Mouse (Mus musculus): ENCODE data around the gene Cabp2. TPM values are rescaled to one million over a fixed set of nuclear protein-coding genes. Genes with fewer than 3 reads are reported as not detected.
A peak's percentile ranks its signal among the peaks of the same experiment; 100 is the strongest.

Cabp2 gene
- total and polyA plus RNA-seq, 2 experiments from 2014 or later = not detected

- no peaks in the 10 kb centered on the region for H3K27me3 ChIP-seq (ENCODE audit: insufficient read depth, low read length)
- no peaks in the 10 kb centered on the region for H3K9me3 ChIP-seq (ENCODE audit: low read length)
- H3K4me3 ChIP-seq (ENCODE audit: low read length) = no peak overlapping the region
- ATAC-seq (0 out of 2 replicates have a peak, but pooled peaks have one; percentile 4), DNase-seq (ENCODE audit: low spot score) (no peak)
- no peak overlapping the region for H3K27ac ChIP-seq
- H3K36me3 ChIP-seq (ENCODE audit: insufficient read depth, low read length) = peaks cover 38% of the 10 kb centered on the region; the same call in 1 of the 2 replicates
- H3K4me2 ChIP-seq (ENCODE audit: low read depth, low read length) = no peak overlapping the region
- no peak overlapping the region for H3K9ac ChIP-seq (replicated peaks; ENCODE audit: low read length)
- no peaks in the 10 kb centered on the region for H3K4me1 ChIP-seq (ENCODE audit: insufficient read depth, low read length)
- 74% methylated on average over 5 of the region's 5 CpGs for WGBS
- TF ChIP-seq CTCF (IDR thresholded peaks at IDR 0.05; ENCODE audit: low read depth) = no peak
Observed at GRCm38 (mm10) chr19:4113806-4114230, 32.4 kb downstream of the Cabp2 start.

- WGBS = 86% methylated on average over 10 of the region's 10 CpGs
- TF ChIP-seq CTCF (IDR thresholded peaks at IDR 0.05; ENCODE audit: low read depth) = no peak
- no peak overlapping the region for H3K4me2 ChIP-seq (ENCODE audit: low read depth, low read length)
- no peak overlapping the region for H3K4me3 ChIP-seq (ENCODE audit: low read length)
- DNase-seq (ENCODE audit: low spot score) = no peak
- no peak overlapping the region for H3K9ac ChIP-seq (replicated peaks; ENCODE audit: low read length)
- peaks cover 33% of the 10 kb centered on the region; the same call in 1 of the 2 replicates for H3K36me3 ChIP-seq (ENCODE audit: insufficient read depth, low read length)
- H3K9me3 ChIP-seq (ENCODE audit: low read length) = no peaks in the 10 kb centered on the region
- H3K27me3 ChIP-seq (ENCODE audit: insufficient read depth, low read length) = no peaks in the 10 kb centered on the region
- H3K27ac ChIP-seq = no peak overlapping the region
- no peak for ATAC-seq
- no peaks in the 10 kb centered on the region for H3K4me1 ChIP-seq (ENCODE audit: insufficient read depth, low read length)
Observed at GRCm38 (mm10) chr19:4114551-4114950, 33.2 kb downstream of the Cabp2 start.

GRCm38 (mm10) chr19:4115144-4115543 lies 33.8 kb downstream of the Cabp2 start:
- H3K9me3 ChIP-seq (ENCODE audit: low read length) = no peaks in the 10 kb centered on the region
- H3K4me2 ChIP-seq (ENCODE audit: low read depth, low read length) = no peak overlapping the region
- no peaks in the 10 kb centered on the region for H3K27me3 ChIP-seq (ENCODE audit: insufficient read depth, low read length)
- ATAC-seq (no peak), DNase-seq (ENCODE audit: low spot score) (no peak)
- no peak for TF ChIP-seq CTCF (IDR thresholded peaks at IDR 0.05; ENCODE audit: low read depth)
- H3K9ac ChIP-seq (replicated peaks; ENCODE audit: low read length) = no peak overlapping the region
- WGBS = 95% methylated on average over 10 of the region's 10 CpGs
- H3K36me3 ChIP-seq (ENCODE audit: insufficient read depth, low read length) = peaks cover 31% of the 10 kb centered on the region; the same call in 1 of the 2 replicates
- H3K4me3 ChIP-seq (ENCODE audit: low read length) = no peak overlapping the region
- peaks cover under 1% of the 10 kb centered on the region; the same call in 1 of the 2 replicates for H3K4me1 ChIP-seq (ENCODE audit: insufficient read depth, low read length)
- no peak overlapping the region for H3K27ac ChIP-seq

GRCm38 (mm10) chr19:4115816-4116215 lies 34.4 kb downstream of the Cabp2 start:
- Histone ChIP-seq H3K9me3 (ENCODE audit: low read length) (no peaks in the 10 kb centered on the region), H3K4me2 (ENCODE audit: low read depth, low read length) (no peak overlapping the region), H3K4me1 (ENCODE audit: insufficient read depth, low read length) (peaks cover 7% of the 10 kb centered on the region), H3K9ac (replicated peaks; ENCODE audit: low read length) (no peak overlapping the region), H3K36me3 (ENCODE audit: insufficient read depth, low read length) (peaks cover 31% of the 10 kb centered on the region; the same call in 1 of the 2 replicates), H3K4me3 (ENCODE audit: low read length) (no peak overlapping the region), H3K27me3 (ENCODE audit: insufficient read depth, low read length) (no peaks in the 10 kb centered on the region), H3K27ac (no peak overlapping the region)
- ATAC-seq (no peak), DNase-seq (ENCODE audit: low spot score) (no peak)
- no peak for TF ChIP-seq CTCF (IDR thresholded peaks at IDR 0.05; ENCODE audit: low read depth)
- 75% methylated on average over 11 of the region's 11 CpGs for WGBS

GRCm38 (mm10) chr19:4117006-4117405 lies 35.6 kb downstream of the Cabp2 start:
- DNase-seq (ENCODE audit: low spot score) (no peak), ATAC-seq (no peak)
- Histone ChIP-seq H3K9ac (replicated peaks; ENCODE audit: low read length) (no peak overlapping the region), H3K4me1 (ENCODE audit: insufficient read depth, low read length) (peaks cover 8% of the 10 kb centered on the region), H3K9me3 (ENCODE audit: low read length) (no peaks in the 10 kb centered on the region), H3K27me3 (ENCODE audit: insufficient read depth, low read length) (no peaks in the 10 kb centered on the region), H3K36me3 (ENCODE audit: insufficient read depth, low read length) (peaks cover 26% of the 10 kb centered on the region; the same call in 1 of the 2 replicates), H3K4me2 (ENCODE audit: low read depth, low read length) (no peak overlapping the region), H3K4me3 (ENCODE audit: low read length) (no peak overlapping the region), H3K27ac (no peak overlapping the region)
- TF ChIP-seq CTCF (IDR thresholded peaks at IDR 0.05; ENCODE audit: low read depth) = no peak
- WGBS = over 99% methylated on average over 7 of the region's 7 CpGs

DNA sequence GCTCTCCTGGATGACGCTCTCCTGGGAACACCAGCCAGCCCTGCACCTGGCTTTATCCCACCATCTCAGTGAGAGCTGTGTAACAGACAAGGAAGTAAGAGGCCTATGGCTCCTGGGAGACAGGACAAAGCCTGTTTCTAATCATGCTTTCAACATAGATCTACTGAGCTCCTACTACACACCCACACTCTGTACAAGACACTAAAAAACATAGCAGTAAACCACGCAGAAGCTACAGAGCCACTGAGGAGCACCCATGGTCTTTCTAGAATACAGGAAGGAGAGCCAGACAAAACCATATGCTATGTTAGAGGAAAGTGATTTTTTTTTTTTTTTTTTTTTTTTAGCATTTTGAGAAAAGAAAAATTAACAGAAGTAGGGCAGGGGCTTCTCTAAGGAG lies 37.0 kb downstream of the Cabp2 start:
- no peak overlapping the region for H3K27ac ChIP-seq
- ATAC-seq = no peak
- H3K9ac ChIP-seq (replicated peaks; ENCODE audit: low read length) = no peak overlapping the region
- no peak overlapping the region for H3K4me2 ChIP-seq (ENCODE audit: low read depth, low read length)
- no peaks in the 10 kb centered on the region for H3K27me3 ChIP-seq (ENCODE audit: insufficient read depth, low read length)
- H3K4me3 ChIP-seq (ENCODE audit: low read length) = no peak overlapping the region
- no peak for DNase-seq (ENCODE audit: low spot score)
- H3K9me3 ChIP-seq (ENCODE audit: low read length) = no peaks in the 10 kb centered on the region
- peaks cover 8% of the 10 kb centered on the region for H3K4me1 ChIP-seq (ENCODE audit: insufficient read depth, low read length)
- no peak for TF ChIP-seq CTCF (IDR thresholded peaks at IDR 0.05; ENCODE audit: low read depth)
- H3K36me3 ChIP-seq (ENCODE audit: insufficient read depth, low read length) = peaks cover 14% of the 10 kb centered on the region; the same call in 1 of the 2 replicates
- WGBS = 97% methylated on average over 2 of the region's 2 CpGs

DNA sequence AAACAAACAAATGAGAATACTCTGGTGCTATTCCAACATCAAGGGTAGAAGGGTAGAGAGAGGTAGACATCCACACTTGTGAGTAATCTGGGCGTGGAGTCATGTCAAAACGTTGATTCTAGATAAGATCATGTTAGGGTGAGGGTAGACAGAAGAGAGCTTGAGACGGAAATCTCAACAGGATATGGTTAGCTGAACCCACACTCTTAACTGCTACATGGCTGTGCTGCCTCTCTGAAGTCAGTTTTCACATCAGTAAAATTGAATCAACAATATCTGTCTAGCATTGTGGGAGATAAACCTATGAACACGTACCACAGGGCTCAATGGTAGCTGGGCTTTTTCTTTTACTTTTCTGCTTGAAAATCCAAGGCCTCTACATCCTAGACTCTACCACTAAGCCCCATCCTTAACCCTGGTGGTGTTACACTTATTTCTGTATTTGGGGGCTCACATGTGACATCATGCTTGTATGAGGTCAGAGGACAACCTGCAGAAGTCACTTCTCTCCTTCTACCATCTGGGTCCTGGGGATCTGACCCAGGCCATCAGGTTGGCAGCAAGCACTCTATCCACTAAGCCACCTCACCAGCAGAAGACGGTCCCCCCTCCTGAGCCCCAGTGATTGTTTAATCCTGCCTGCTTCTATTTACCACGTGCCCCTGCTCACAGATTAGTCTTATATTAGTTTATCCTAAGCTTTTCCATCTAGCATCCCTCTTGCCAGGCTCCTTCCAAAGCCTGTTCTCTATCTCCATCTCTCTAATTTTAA lies 38.5 kb downstream of the Cabp2 start:
- Histone ChIP-seq H3K27me3 (ENCODE audit: insufficient read depth, low read length) (no peaks in the 10 kb centered on the region), H3K4me2 (ENCODE audit: low read depth, low read length) (peak overlapping the region; percentile 50; the same call in 1 of the 2 replicates), H3K36me3 (ENCODE audit: insufficient read depth, low read length) (peaks cover 10% of the 10 kb centered on the region; the same call in 1 of the 2 replicates), H3K9me3 (ENCODE audit: low read length) (no peaks in the 10 kb centered on the region), H3K27ac (no peak overlapping the region), H3K4me3 (ENCODE audit: low read length) (no peak overlapping the region), H3K4me1 (ENCODE audit: insufficient read depth, low read length) (peaks cover 8% of the 10 kb centered on the region), H3K9ac (replicated peaks; ENCODE audit: low read length) (no peak overlapping the region)
- no peak for TF ChIP-seq CTCF (IDR thresholded peaks at IDR 0.05; ENCODE audit: low read depth)
- WGBS = 92% methylated on average over 6 of the region's 6 CpGs
- ATAC-seq (no peak), DNase-seq (ENCODE audit: low spot score) (no peak)
